ENCODE assay signal across 17 mouse cellular contexts in the genomic region with DNA sequence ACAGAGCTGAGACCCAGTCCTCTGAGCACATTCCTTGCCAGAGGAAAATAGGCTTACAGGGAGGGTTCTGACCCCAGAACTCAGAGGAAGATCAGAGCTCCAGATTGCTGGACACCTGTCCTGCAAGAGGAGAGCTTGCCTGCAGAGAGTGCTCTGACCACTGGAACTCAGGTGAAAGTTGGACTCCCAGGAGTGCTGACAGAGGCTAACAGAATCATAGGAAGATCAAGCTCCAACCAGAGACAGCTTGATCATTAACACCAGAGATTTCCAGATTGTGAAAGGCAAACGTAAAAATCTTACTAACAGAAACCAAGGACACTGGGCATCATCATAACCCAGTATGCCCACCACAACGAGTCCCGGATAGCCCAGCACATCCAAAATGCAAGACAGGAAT. TPM values are rescaled to one million over a fixed set of nuclear protein-coding genes. Genes with fewer than 3 reads are reported as not detected.
DNase-seq lines count a peak whose midpoint lies in the region; TF ChIP-seq lines count a peak whose summit lies in the region.
"Not testable (repeated sequence)": the region's sequence is repeated elsewhere in the genome, so short reads cannot be mapped to it uniquely, and the experiment has no call there.
"Had no signal": no experiment of that assay in that cellular context is flagged by ENCODE, and none has a peak within 500 bp of the region (broad histone marks: within the 10 kb centered on the region; RNA-seq: fewer than 3 reads in every experiment).

No protein-coding gene starts in this region.

- H3K27ac ChIP-seq in kidney, adult 2 months (ENCODE audit: insufficient read depth, low read depth, low read length) = peak overlapping the region; percentile 25; the same call in 1 of the 2 replicates

- not testable (repeated sequence) for TF ChIP-seq CTCF in kidney, adult 2 months (conservative IDR thresholded peaks at IDR 0.05; ENCODE audit: insufficient read depth, insufficient read length, low read depth, low read length)

- peak; percentile 69 for DNase-seq in kidney, adult 11 months
- DNase-seq in kidney, adult 2 months = peak; percentile 81
- DNase-seq in kidney, adult 9 months = peak; percentile 86
- DNase-seq in kidney, postnatal 14 days = peak; percentile 15
- peak; percentile 28 to 62 for DNase-seq in kidney, postnatal 36 days
- peak; percentile 42 for DNase-seq in yolk sac, embryonic 10.5 days (ENCODE audit: low spot score)

- 58% methylated on average over 3 of the region's 3 CpGs for WGBS in kidney, adult 2 months

- not testable (repeated sequence) for H3K27me3 ChIP-seq in kidney, adult 2 months (replicated peaks; ENCODE audit: control insufficient read depth, insufficient read depth, low read length)

- not testable (repeated sequence) for H3K4me3 ChIP-seq in kidney, adult 2 months (ENCODE audit: insufficient read depth, low read depth, low read length)

- not testable (repeated sequence) for TF ChIP-seq POLR2A in kidney, adult 2 months (IDR thresholded peaks at IDR 0.05; ENCODE audit: low read depth, low read length)

- not testable (repeated sequence) for H3K36me3 ChIP-seq in kidney, adult 2 months (ENCODE audit: control insufficient read depth, insufficient read depth, low read length)

- not testable (repeated sequence) for H3K4me1 ChIP-seq in kidney, adult 2 months (ENCODE audit: control insufficient read depth, insufficient read depth, low read length)

RNA-seq across cellular contexts. Expression of a gene that starts 26.1 kb away (rescaled TPM):
- polyA plus RNA-seq in kidney, adult 2 months (2012; rRNA removed) = not detected in 2 replicates
- polyA plus RNA-seq: activated CD4-positive, CD25-positive, alpha-beta regulatory T cell, adult 4 months; CD4-positive, CD25-positive, alpha-beta regulatory T cell, adult 4 months; cerebellum, adult 2 months; embryonic facial prominence, embryonic 10.5 days; embryonic facial prominence, embryonic 12.5 days; forebrain, embryonic 11.5 days; forebrain, embryonic 13.5 days; forebrain, embryonic 15.5 days; G1E; Patski had no signal

RNA-seq across cellular contexts. Expression of a gene that starts 26.9 kb away (rescaled TPM):
- not detected in 2 replicates for polyA plus RNA-seq in kidney, adult 2 months (2012; rRNA removed)
- polyA plus RNA-seq: activated CD4-positive, CD25-positive, alpha-beta regulatory T cell, adult 4 months; CD4-positive, CD25-positive, alpha-beta regulatory T cell, adult 4 months; cerebellum, adult 2 months; cortical plate, adult 2 months; embryonic facial prominence, embryonic 10.5 days; embryonic facial prominence, embryonic 12.5 days; forebrain, embryonic 11.5 days; forebrain, embryonic 13.5 days; forebrain, embryonic 15.5 days; G1E; Patski had no signal

Comparison
In these comparisons a context has a peak if more than half of its experiments do, and no peak if none do; other contexts are left out.
1. DNase-seq: peak in every context shown above with its lines; median percentile 86 in kidney, adult 9 months; 81 in kidney, adult 2 months; 69 in kidney, adult 11 months; 45 in kidney, postnatal 36 days; 42 in yolk sac, embryonic 10.5 days; 15 in kidney, postnatal 14 days.